Mouse (Mus musculus) thymus, adult 2 months (tissue): Measurements from ENCODE around the gene Pde10a.

ENCODE experiments used
- CTCF ChIP-seq: fragments of 200-500 bp; IDR thresholded peaks from 2 replicates; pipeline ENCODE4 v1.5.1; 2012; ENCODE audit warnings: mild to moderate bottlenecking, control low read depth, low read length, moderate library complexity, borderline replicate concordance; ENCODE audit not compliant: control insufficient read depth, poor library complexity, insufficient read depth; ENCODE audit errors: extremely low read depth
- POLR2A ChIP-seq: fragments of 200-500 bp; IDR thresholded peaks from 2 replicates; pipeline ENCODE4 v1.6.1; 2012; ENCODE audit warnings: mild to moderate bottlenecking, low read length, control low read depth, moderate library complexity; ENCODE audit not compliant: control insufficient read depth, poor library complexity, insufficient read depth; ENCODE audit errors: extremely low read depth

DNA sequence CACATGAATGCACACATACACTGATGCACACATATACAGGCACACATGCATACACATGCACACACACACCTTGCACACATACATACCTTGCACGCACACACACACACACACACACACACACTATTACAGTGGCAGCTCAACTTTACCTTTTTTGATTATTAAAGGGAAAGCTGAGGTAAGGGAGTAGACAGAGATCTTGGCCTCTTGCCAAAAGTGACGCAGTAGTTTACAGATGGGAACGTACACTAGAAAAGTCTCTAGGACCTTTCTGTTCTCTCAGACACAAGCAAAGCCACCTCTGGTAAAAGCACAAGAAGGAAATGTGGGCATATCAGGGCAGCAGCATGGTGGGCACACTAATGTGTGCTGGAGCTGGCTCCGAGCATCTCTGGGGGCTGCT, 317.5 kb downstream of the Pde10a start:
- TF ChIP-seq POLR2A: no peak
- TF ChIP-seq CTCF: no peak
